Mouse (Mus musculus) heart, embryonic 11.5 days (tissue): ENCODE data around the gene Abhd17a. TPM values are rescaled to one million over a fixed set of nuclear protein-coding genes. Genes with fewer than 3 reads are reported as not detected.

ENCODE experiments used
- ATAC-seq: fragments of 200-750 bp; cut with Nextera tagmentation; replicated peaks from 2 replicates; pipeline ENCODE4 v1.8.0; 2017; ENCODE audit warnings: moderate library complexity; ENCODE audit not compliant: insufficient number of reproducible peaks, low FRiP score, low TSS enrichment
- H3K27ac ChIP-seq: fragments of 300-500 bp; sonication (generic); 2 replicates; pipeline ENCODE4 v1.5.1; 2014; ENCODE audit warnings: mild to moderate bottlenecking, low read depth, low read length
- H3K27me3 ChIP-seq: fragments of 300-500 bp; sonication (generic); 2 replicates; pipeline ENCODE4 v1.6.1; 2014; ENCODE audit warnings: mild to moderate bottlenecking, low read length, mixed read lengths; ENCODE audit not compliant: control insufficient read depth, insufficient read depth
- H3K36me3 ChIP-seq: fragments of 300-500 bp; sonication (generic); 2 replicates; pipeline ENCODE4 v1.6.1; 2014; ENCODE audit warnings: mild to moderate bottlenecking, low read length, moderate library complexity, mixed read lengths; ENCODE audit not compliant: control insufficient read depth, insufficient read depth
- H3K4me1 ChIP-seq: fragments of 300-500 bp; sonication (generic); 2 replicates; pipeline ENCODE4 v1.6.1; 2014; ENCODE audit warnings: low read length; ENCODE audit not compliant: control insufficient read depth, insufficient read depth
- H3K4me2 ChIP-seq: fragments of 300-500 bp; sonication (generic); 2 replicates; pipeline ENCODE4 v1.6.1; 2014; ENCODE audit warnings: mild to moderate bottlenecking, moderate library complexity
- H3K4me3 ChIP-seq: fragments of 300-500 bp; sonication (generic); 2 replicates; pipeline ENCODE4 v1.5.1; 2014; ENCODE audit warnings: low read depth, low read length
- H3K9ac ChIP-seq: fragments of 300-500 bp; sonication (generic); 2 replicates; pipeline ENCODE4 v1.6.1; 2014; ENCODE audit warnings: mild to moderate bottlenecking, low read depth, low read length, moderate library complexity
- H3K9me3 ChIP-seq: fragments of 300-500 bp; sonication (generic); replicated peaks from 2 replicates; pipeline ENCODE4 v1.6.1; 2016; ENCODE audit warnings: low read length; ENCODE audit not compliant: control insufficient read depth
- WGBS: fragments of 180-500 bp; shearing (Covaris S2); extraction: QIAGEN DNeasy Blood & Tissue Kit; methylation state at CpG from one replicate; pipeline ENCODE4 v1.1.7; 2014; ENCODE audit not compliant: insufficient replicate concordance; 5-methylcytosine and 5-hydroxymethylcytosine counted together
- polyA plus RNA-seq: library from polyadenylated mRNA; unstranded; fragments of >200 nt; fragmentation: Nextera tagmentation; extraction: Ambion mirVana; gene quantifications from 2 replicates; pipeline ENCODE4 v1.2.1, GENCODE M21; 2014

Gene Abhd17a
- polyA plus RNA-seq, result 94.3 and 100 TPM in 2 replicates

- H3K9me3 ChIP-seq, result no peaks in the 10 kb centered on the region
- H3K4me2 ChIP-seq, result peak within 1 kb of the TSS; percentile 87
- H3K27ac ChIP-seq, result peak within 1 kb of the TSS; percentile 55; the same call in 1 of the 2 replicates
- WGBS, result under 1% methylated on average over 70 of the region's 73 CpGs
- peaks cover 21% of the 10 kb centered on the region for H3K4me1 ChIP-seq
- H3K27me3 ChIP-seq, result no peaks in the 10 kb centered on the region
- H3K36me3 ChIP-seq, result no peaks in the 10 kb centered on the region
- H3K4me3 ChIP-seq, result peak within 1 kb of the TSS; percentile 92
- ATAC-seq, result peak; percentile 93
- peak within 1 kb of the TSS; percentile 91 for H3K9ac ChIP-seq
Measured at GRCm38 (mm10) chr10:80589879-80590854, at the start of gene Abhd17a. Gene Abhd17a, minus strand, starts transcription at chr10:80590341.

GRCm38 (mm10) chr10:80635345-80635744 lies 45.2 kb upstream of the Abhd17a start:
- Histone ChIP-seq H3K27me3 (no peaks in the 10 kb centered on the region), H3K4me2 (no peak overlapping the region), H3K9me3 (no peaks in the 10 kb centered on the region), H3K9ac (no peak overlapping the region), H3K27ac (no peak overlapping the region), H3K4me3 (no peak overlapping the region), H3K4me1 (peaks cover 3% of the 10 kb centered on the region; the same call in 1 of the 2 replicates), H3K36me3 (peaks cover 53% of the 10 kb centered on the region)
- 79% methylated on average over 6 of the region's 6 CpGs for WGBS
- ATAC-seq, result no peak

- no peak overlapping the region for H3K9ac ChIP-seq
- peaks cover 49% of the 10 kb centered on the region for H3K4me1 ChIP-seq
- no peaks in the 10 kb centered on the region; the same call in 1 of the 2 replicates for H3K36me3 ChIP-seq
Measured at GRCm38 (mm10) chr10:80628925-80629324, 38.8 kb upstream of the Abhd17a start.

GRCm38 (mm10) chr10:80627685-80628084 lies 37.5 kb upstream of the Abhd17a start:
- Histone ChIP-seq H3K9ac (peak overlapping the region; percentile 54), H3K27ac (peak overlapping the region; percentile 50; the same call in 1 of the 2 replicates), H3K36me3 (no peaks in the 10 kb centered on the region; the same call in 1 of the 2 replicates), H3K4me3 (no peak overlapping the region), H3K9me3 (no peaks in the 10 kb centered on the region), H3K27me3 (no peaks in the 10 kb centered on the region), H3K4me2 (peak overlapping the region; percentile 39), H3K4me1 (peaks cover 57% of the 10 kb centered on the region)
- WGBS, result 30% methylated on average over 2 of the region's 2 CpGs
- peak; percentile 54 for ATAC-seq

More at GRCm38 (mm10) chr10:80628925-80629324, 38.8 kb upstream of the Abhd17a start:
- no peak overlapping the region for H3K27ac ChIP-seq
- no peaks in the 10 kb centered on the region for H3K9me3 ChIP-seq
- no peak overlapping the region for H3K4me3 ChIP-seq
- WGBS, result 71% methylated on average over 9 of the region's 9 CpGs
- ATAC-seq, result no peak
- H3K4me2 ChIP-seq, result no peak overlapping the region
- H3K27me3 ChIP-seq, result no peaks in the 10 kb centered on the region

GRCm38 (mm10) chr10:80625764-80626163 lies 35.6 kb upstream of the Abhd17a start:
- H3K4me1 ChIP-seq, result peaks cover 61% of the 10 kb centered on the region
- no peak overlapping the region for H3K27ac ChIP-seq

DNA sequence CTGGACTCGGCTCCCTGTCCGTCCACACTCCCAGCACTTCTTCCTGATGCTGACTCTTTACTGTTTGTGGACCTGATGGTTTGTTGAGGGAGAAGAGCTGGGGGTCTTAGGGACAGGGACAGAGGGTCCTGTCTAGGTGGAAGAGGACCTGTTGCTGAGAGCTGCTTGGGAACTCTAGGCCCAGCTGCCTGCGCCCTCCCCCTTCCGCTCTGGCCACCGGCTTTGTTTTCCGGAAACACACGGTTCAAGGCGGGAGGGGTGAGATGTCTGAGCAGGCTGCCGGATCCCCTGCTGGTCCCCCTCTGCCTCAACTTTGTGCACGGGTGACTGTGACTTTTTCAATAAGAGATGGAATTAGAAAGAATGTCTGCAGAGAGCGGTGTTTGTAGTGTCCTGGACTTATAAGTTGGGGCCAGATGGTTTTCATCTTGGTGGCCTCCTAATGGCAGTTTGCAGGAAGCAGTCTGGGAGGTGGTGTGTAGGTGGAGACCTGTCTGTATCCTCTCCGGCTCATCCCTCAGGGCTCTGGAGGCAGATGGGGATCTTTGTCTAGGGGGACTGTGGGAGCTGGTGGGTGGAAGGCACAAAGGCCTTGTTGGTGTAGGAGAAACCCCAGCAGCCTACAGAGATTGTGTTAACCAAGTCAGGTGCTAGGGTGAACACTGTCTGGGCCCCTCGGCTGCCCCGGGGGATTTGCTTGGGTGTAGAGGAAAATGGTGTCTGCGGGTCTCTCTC lies 33.5 kb upstream of the Abhd17a start:
- peak overlapping the region; percentile 91 for H3K9ac ChIP-seq
- peak overlapping the region; percentile 99 for H3K4me2 ChIP-seq
- 13% methylated on average over 15 of the region's 15 CpGs for WGBS
- H3K27me3 ChIP-seq, result no peaks in the 10 kb centered on the region
- H3K27ac ChIP-seq, result peak overlapping the region; percentile 95
- H3K9me3 ChIP-seq, result no peaks in the 10 kb centered on the region
- no peaks in the 10 kb centered on the region for H3K36me3 ChIP-seq
- peaks cover 42% of the 10 kb centered on the region for H3K4me1 ChIP-seq
- ATAC-seq, result no peak
- peak overlapping the region; percentile 96 for H3K4me3 ChIP-seq

More at GRCm38 (mm10) chr10:80625764-80626163, 35.6 kb upstream of the Abhd17a start:
- 86% methylated on average over 4 of the region's 4 CpGs for WGBS
- Histone ChIP-seq H3K4me3 (no peak overlapping the region), H3K27me3 (no peaks in the 10 kb centered on the region), H3K4me2 (no peak overlapping the region), H3K36me3 (no peaks in the 10 kb centered on the region; the same call in 1 of the 2 replicates), H3K9me3 (no peaks in the 10 kb centered on the region), H3K9ac (no peak overlapping the region)
- ATAC-seq, result no peak

DNA sequence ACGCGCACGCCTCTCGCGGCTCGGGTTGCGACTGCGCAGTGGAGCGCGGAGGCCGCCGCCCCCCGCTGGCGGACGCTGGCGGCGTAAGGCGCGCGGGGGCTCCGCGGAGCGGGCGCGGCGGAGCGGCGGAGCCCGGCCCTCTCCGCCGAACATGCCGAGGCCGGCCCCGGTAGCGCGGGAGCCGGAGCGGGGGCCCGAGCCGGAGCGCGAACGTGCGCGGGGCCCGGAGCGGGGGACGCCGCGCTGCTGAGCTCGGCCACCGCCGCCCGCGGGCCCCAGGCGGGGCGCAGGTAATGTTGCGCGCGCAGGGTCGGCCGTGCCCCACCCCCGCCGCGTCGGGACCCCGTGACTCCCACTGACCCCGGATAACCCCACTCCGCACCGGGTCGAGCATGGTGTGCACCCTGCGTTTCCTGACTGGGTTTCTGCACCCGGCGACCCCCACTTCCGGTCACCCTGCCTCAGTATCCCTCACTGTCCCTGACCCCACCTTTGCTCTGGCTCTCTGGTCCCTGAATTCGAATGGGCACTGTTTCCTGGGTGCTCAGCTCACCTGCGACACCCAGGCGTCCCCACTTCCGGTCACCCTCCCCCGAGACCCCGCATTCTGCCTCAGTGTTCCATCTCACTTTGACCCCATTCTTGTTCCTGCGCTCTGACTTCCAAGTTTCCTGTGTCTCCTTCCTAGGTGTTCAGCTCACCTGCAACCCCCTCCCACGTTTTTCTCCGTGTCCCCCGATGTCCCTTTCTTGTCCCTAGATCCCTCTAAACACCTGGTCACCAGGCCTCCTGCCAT lies 32.7 kb upstream of the Abhd17a start, which contains the start of gene Csnk1g2:
TSS of gene Csnk1g2 (plus strand) at position 178 of the 796 bp plus-strand sequence.
- ATAC-seq, result peak; percentile 10
- H3K36me3 ChIP-seq, result no peaks in the 10 kb centered on the region
- WGBS, result under 1% methylated on average over 66 of the region's 85 CpGs

More for the DNA sequence above, 32.7 kb upstream of the Abhd17a start, which contains the start of gene Csnk1g2:
- Histone ChIP-seq H3K4me3 (peak within 1 kb of the TSS; percentile 96), H3K4me1 (peaks cover 38% of the 10 kb centered on the region), H3K9ac (peak within 1 kb of the TSS; percentile 91), H3K27me3 (no peaks in the 10 kb centered on the region), H3K4me2 (peak within 1 kb of the TSS; percentile 99), H3K9me3 (no peaks in the 10 kb centered on the region), H3K27ac (peak within 1 kb of the TSS; percentile 95)
